In genomic region chr2:154354000-154354425, GRCm38 (mm10) we compare ENCODE assay signal across 14 mouse cellular contexts. TPM values are rescaled to one million over a fixed set of nuclear protein-coding genes. Genes with fewer than 3 reads are reported as not detected.
A peak's percentile ranks its signal among the peaks of the same experiment; 100 is the strongest.
DNase-seq lines count a peak whose midpoint lies in the region; ATAC-seq and TF ChIP-seq lines count a peak whose summit lies in the region.
"Not testable (repeated sequence)": the region's sequence is repeated elsewhere in the genome, so short reads cannot be mapped to it uniquely, and the experiment has no call there.
"Had no signal": no experiment of that assay in that cellular context is flagged by ENCODE, and none has a peak within 500 bp of the region (broad histone marks: within the 10 kb centered on the region; RNA-seq: fewer than 3 reads in every experiment).

No protein-coding gene starts in this region.

- not testable (repeated sequence) for H3K27me3 ChIP-seq in forebrain, embryonic 14.5 days (replicated peaks; ENCODE audit: control insufficient read depth, insufficient read depth, low read length); heart, postnatal 0 days (ENCODE audit: control insufficient read depth, insufficient read depth, low read length); intestine, postnatal 0 days (replicated peaks; ENCODE audit: control insufficient read depth, insufficient read depth, low read length); liver, adult 2 months (ENCODE audit: control insufficient read depth, insufficient read depth, low read length); neural tube, embryonic 14.5 days (ENCODE audit: control insufficient read depth, insufficient read depth, low read length)

- TF ChIP-seq POLR2A in liver, adult 2 months (IDR thresholded peaks at IDR 0.05; ENCODE audit: extremely low read depth, insufficient read depth, low read length) = not testable (repeated sequence)

- DNase-seq in CD4-positive helper T cell, adult 2 months (ENCODE audit: low read depth, low spot score) = peak; percentile 63
- peak; percentile 10 for DNase-seq in embryo, embryonic 9.5 days (ENCODE audit: extremely low spot score)
- peak; percentile 10 for DNase-seq in forebrain, embryonic 14.5 days (ENCODE audit: low spot score)
- DNase-seq in heart, postnatal 0 days (ENCODE audit: low spot score); liver, adult 2 months (ENCODE audit: extremely low read depth, low read depth, low spot score): not testable (repeated sequence)

- not testable (repeated sequence) for TF ChIP-seq CTCF in heart, postnatal 0 days (IDR thresholded peaks at IDR 0.05; ENCODE audit: low read depth); liver, adult 2 months (IDR thresholded peaks at IDR 0.05; ENCODE audit: low read depth, low read length)
- 0 out of 2 replicates have a peak, but pooled peaks have one; percentile 16 for TF ChIP-seq CTCF in intestine, postnatal 0 days (IDR thresholded peaks at IDR 0.05; ENCODE audit: low read depth)

- not testable (repeated sequence) for H3K27ac ChIP-seq in forebrain, embryonic 14.5 days (ENCODE audit: low read depth, low read length); intestine, postnatal 0 days (ENCODE audit: low read depth, low read length); neural tube, embryonic 14.5 days (ENCODE audit: low read depth, low read length)
- H3K27ac ChIP-seq in heart, postnatal 0 days (ENCODE audit: low read depth) = peak overlapping the region; percentile 70
- peak overlapping the region; percentile 70 for H3K27ac ChIP-seq in liver, adult 2 months (replicated peaks; ENCODE audit: insufficient read depth, low read depth, low read length)

- peak; percentile 72 for ATAC-seq in forebrain, embryonic 14.5 days
- ATAC-seq in heart, postnatal 0 days (ENCODE audit: insufficient read depth, low read depth) = peak; percentile 41; the same call in 1 of the 2 replicates
- ATAC-seq in intestine, postnatal 0 days = peak; percentile 49; the same call in 1 of the 2 replicates
- ATAC-seq in megakaryocyte progenitor cell, adult 5-6 weeks (replicated peaks; ENCODE audit: poor library complexity) = peak; percentile 42; the same call in 1 of the 2 replicates
- not testable (repeated sequence) for ATAC-seq in neural tube, embryonic 14.5 days (ENCODE audit: low read depth)

- H3K4me3 ChIP-seq in forebrain, embryonic 14.5 days (ENCODE audit: low read depth, low read length) = peak overlapping the region; percentile 18
- H3K4me3 ChIP-seq in heart, postnatal 0 days (ENCODE audit: low read depth, low read length) = peak overlapping the region; percentile 35
- H3K4me3 ChIP-seq in intestine, postnatal 0 days (ENCODE audit: low read depth, low read length) = peak overlapping the region; percentile 21
- peak overlapping the region; percentile 57 for H3K4me3 ChIP-seq in liver, adult 2 months (ENCODE audit: insufficient read depth, low read depth, low read length)
- peak overlapping the region; percentile 17; the same call in 1 of the 2 replicates for H3K4me3 ChIP-seq in neural tube, embryonic 14.5 days (ENCODE audit: low read depth, low read length)

- H3K4me2 ChIP-seq in forebrain, embryonic 14.5 days (ENCODE audit: low read length) = peak overlapping the region; percentile 36
- H3K4me2 ChIP-seq in heart, postnatal 0 days (ENCODE audit: low read depth, low read length) = peak overlapping the region; percentile 48
- peak overlapping the region; percentile 31; the same call in 1 of the 2 replicates for H3K4me2 ChIP-seq in intestine, postnatal 0 days (replicated peaks; ENCODE audit: low read depth)
- peak overlapping the region; percentile 32; the same call in 1 of the 2 replicates for H3K4me2 ChIP-seq in neural tube, embryonic 14.5 days (ENCODE audit: low read depth, low read length)

- H3K9me3 ChIP-seq in forebrain, embryonic 14.5 days (replicated peaks; ENCODE audit: control insufficient read depth, low read length); heart, postnatal 0 days (replicated peaks; ENCODE audit: control insufficient read depth, low read length); intestine, postnatal 0 days (ENCODE audit: control insufficient read depth); neural tube, embryonic 14.5 days (ENCODE audit: control insufficient read depth, low read length): not testable (repeated sequence)

- not testable (repeated sequence) for H3K79me2 ChIP-seq in liver, adult 2 months (ENCODE audit: control insufficient read depth, insufficient read depth, low read length)

- peaks cover 11% of the 10 kb centered on the region for H3K36me3 ChIP-seq in forebrain, embryonic 14.5 days (ENCODE audit: control insufficient read depth, insufficient read depth, low read length)
- H3K36me3 ChIP-seq in heart, postnatal 0 days (replicated peaks; ENCODE audit: control insufficient read depth, insufficient read depth, low read length) = peaks cover 39% of the 10 kb centered on the region
- peaks cover 27% of the 10 kb centered on the region for H3K36me3 ChIP-seq in intestine, postnatal 0 days (ENCODE audit: control insufficient read depth, insufficient read depth)
- peaks cover 23% of the 10 kb centered on the region for H3K36me3 ChIP-seq in liver, adult 2 months (ENCODE audit: control insufficient read depth, insufficient read depth, low read length)
- H3K36me3 ChIP-seq in neural tube, embryonic 14.5 days (ENCODE audit: control insufficient read depth, insufficient read depth, low read length) = not testable (repeated sequence)

- not testable (repeated sequence) for H3K4me1 ChIP-seq in forebrain, embryonic 14.5 days (ENCODE audit: control insufficient read depth, insufficient read depth, low read length); heart, postnatal 0 days (ENCODE audit: control insufficient read depth, insufficient read depth); intestine, postnatal 0 days (replicated peaks; ENCODE audit: control insufficient read depth, insufficient read depth, low read length); liver, adult 2 months (ENCODE audit: control insufficient read depth, insufficient read depth, low read length); neural tube, embryonic 14.5 days (ENCODE audit: control insufficient read depth, insufficient read depth, low read length)

- not testable (repeated sequence) for TF ChIP-seq EP300 in heart, postnatal 0 days (IDR thresholded peaks at IDR 0.05; ENCODE audit: low read depth)

- H3K9ac ChIP-seq in forebrain, embryonic 14.5 days (ENCODE audit: low read length) = peak overlapping the region; percentile 32; the same call in 1 of the 2 replicates
- peak overlapping the region; percentile 51; the same call in 1 of the 2 replicates for H3K9ac ChIP-seq in heart, postnatal 0 days (replicated peaks; ENCODE audit: low read depth, low read length)
- H3K9ac ChIP-seq in intestine, postnatal 0 days (ENCODE audit: low read depth, low read length) = peak overlapping the region; percentile 34; the same call in 1 of the 2 replicates
- peak overlapping the region; percentile 63 for H3K9ac ChIP-seq in liver, adult 2 months (ENCODE audit: low read depth, low read length)
- 0 out of 2 replicates have a peak overlapping the region, but pooled peaks have one; percentile 34 for H3K9ac ChIP-seq in neural tube, embryonic 14.5 days (replicated peaks; ENCODE audit: low read depth, low read length)

- WGBS in forebrain, embryonic 14.5 days = 83% methylated on average over 14 of the region's 19 CpGs
- 56% methylated on average over 14 of the region's 19 CpGs for WGBS in heart, postnatal 0 days
- WGBS in intestine, postnatal 0 days = 57% methylated on average over 15 of the region's 19 CpGs
- 79% methylated on average over 15 of the region's 19 CpGs for WGBS in liver, adult 2 months
- WGBS in neural tube, embryonic 14.5 days = 84% methylated on average over 14 of the region's 19 CpGs

RNA-seq across cellular contexts. Expression of gene Cdk5rap1, which starts 18.8 kb away (rescaled TPM):
- polyA plus RNA-seq in forebrain, embryonic 14.5 days (2014; fragmentation: Nextera tagmentation; extraction: Ambion mirVana) = 18.8 and 24.1 TPM in 2 replicates
- 12.9 and 32.7 TPM in 2 replicates for total RNA-seq in heart, postnatal 0 days (2014; rRNA removed; ENCODE audit: low replicate concordance)
- 20.5 and 24.9 TPM in 2 replicates for polyA plus RNA-seq in heart, postnatal 0 days (2015; fragmentation: Nextera tagmentation; extraction: Ambion mirVana)
- polyA plus RNA-seq in intestine, postnatal 0 days (2015; fragmentation: Nextera tagmentation; extraction: Ambion mirVana) = 4.3 and 13.9 TPM in 2 replicates
- total RNA-seq in liver, adult 2 months (2014; rRNA removed) = 21.8 and 28.8 TPM in 2 replicates
- polyA plus RNA-seq in liver, adult 2 months (2012; rRNA removed) = 10.5 and 11.0 TPM in 2 replicates
- 12.3 and 15.8 TPM in 2 replicates for total RNA-seq in megakaryocyte progenitor cell, adult 5-6 weeks (2015)
- 13.8 and 16.4 TPM in 2 replicates for total RNA-seq in megakaryocyte progenitor cell, adult 5-6 weeks (2017)
- 7.1 and 10.5 TPM in 2 replicates for polyA plus RNA-seq in neural tube, embryonic 14.5 days (2014; fragmentation: Nextera tagmentation; extraction: Ambion mirVana)

RNA-seq across cellular contexts. Expression of gene Bpifb9b, which starts 47.0 kb away (rescaled TPM):
- not detected in 2 replicates for polyA plus RNA-seq in forebrain, embryonic 14.5 days (2014; fragmentation: Nextera tagmentation; extraction: Ambion mirVana)
- total RNA-seq in heart, postnatal 0 days (2014; rRNA removed; ENCODE audit: low replicate concordance) = not detected in 2 replicates
- polyA plus RNA-seq in heart, postnatal 0 days (2015; fragmentation: Nextera tagmentation; extraction: Ambion mirVana) = not detected in 2 replicates
- polyA plus RNA-seq in intestine, postnatal 0 days (2015; fragmentation: Nextera tagmentation; extraction: Ambion mirVana) = not detected in 2 replicates
- not detected in 2 replicates for total RNA-seq in liver, adult 2 months (2014; rRNA removed)
- not detected in 2 replicates for polyA plus RNA-seq in liver, adult 2 months (2012; rRNA removed)
- not detected in 2 replicates for total RNA-seq in megakaryocyte progenitor cell, adult 5-6 weeks (2015)
- not detected in 2 replicates for total RNA-seq in megakaryocyte progenitor cell, adult 5-6 weeks (2017)
- not detected in 2 replicates for polyA plus RNA-seq in neural tube, embryonic 14.5 days (2014; fragmentation: Nextera tagmentation; extraction: Ambion mirVana)
- total RNA-seq: adrenal gland, adult 2 months; gastrocnemius, postnatal 10 days; heart, postnatal 4 days; layer of hippocampus, adult 2 months; left cerebral cortex, postnatal 14 days had no signal
- polyA plus RNA-seq: adrenal gland, adult 2 months; urinary bladder, adult 2 months had no signal

RNA-seq across cellular contexts. Expression of gene Snta1, which starts 53.9 kb away (rescaled TPM):
- 2.6 and 4.6 TPM in 2 replicates for polyA plus RNA-seq in forebrain, embryonic 14.5 days (2014; fragmentation: Nextera tagmentation; extraction: Ambion mirVana)
- 139 and 158 TPM in 2 replicates for total RNA-seq in heart, postnatal 0 days (2014; rRNA removed; ENCODE audit: low replicate concordance)
- 66.9 and 67.8 TPM in 2 replicates for polyA plus RNA-seq in heart, postnatal 0 days (2015; fragmentation: Nextera tagmentation; extraction: Ambion mirVana)
- polyA plus RNA-seq in intestine, postnatal 0 days (2015; fragmentation: Nextera tagmentation; extraction: Ambion mirVana) = 4.9 and 7.7 TPM in 2 replicates
- 10.3 and 11.3 TPM in 2 replicates for total RNA-seq in liver, adult 2 months (2014; rRNA removed)
- 21.4 and 24.7 TPM in 2 replicates for polyA plus RNA-seq in liver, adult 2 months (2012; rRNA removed)
- total RNA-seq in megakaryocyte progenitor cell, adult 5-6 weeks (2015) = not detected in 2 replicates
- 0.12 and 0.24 TPM in 2 replicates for total RNA-seq in megakaryocyte progenitor cell, adult 5-6 weeks (2017)
- 4.4 and 5.1 TPM in 2 replicates for polyA plus RNA-seq in neural tube, embryonic 14.5 days (2014; fragmentation: Nextera tagmentation; extraction: Ambion mirVana)
